Mouse (Mus musculus): Measurements from ENCODE around the gene Hbb-bh1. TPM values are rescaled to one million over a fixed set of nuclear protein-coding genes. Genes with fewer than 3 reads are reported as not detected.
"Not testable (repeated sequence)": the region's sequence is repeated elsewhere in the genome, so short reads cannot be mapped to it uniquely, and the experiment has no call there.

Hbb-bh1 gene
- total RNA-seq, 2 experiments from 2014 or later = not detected

DNA sequence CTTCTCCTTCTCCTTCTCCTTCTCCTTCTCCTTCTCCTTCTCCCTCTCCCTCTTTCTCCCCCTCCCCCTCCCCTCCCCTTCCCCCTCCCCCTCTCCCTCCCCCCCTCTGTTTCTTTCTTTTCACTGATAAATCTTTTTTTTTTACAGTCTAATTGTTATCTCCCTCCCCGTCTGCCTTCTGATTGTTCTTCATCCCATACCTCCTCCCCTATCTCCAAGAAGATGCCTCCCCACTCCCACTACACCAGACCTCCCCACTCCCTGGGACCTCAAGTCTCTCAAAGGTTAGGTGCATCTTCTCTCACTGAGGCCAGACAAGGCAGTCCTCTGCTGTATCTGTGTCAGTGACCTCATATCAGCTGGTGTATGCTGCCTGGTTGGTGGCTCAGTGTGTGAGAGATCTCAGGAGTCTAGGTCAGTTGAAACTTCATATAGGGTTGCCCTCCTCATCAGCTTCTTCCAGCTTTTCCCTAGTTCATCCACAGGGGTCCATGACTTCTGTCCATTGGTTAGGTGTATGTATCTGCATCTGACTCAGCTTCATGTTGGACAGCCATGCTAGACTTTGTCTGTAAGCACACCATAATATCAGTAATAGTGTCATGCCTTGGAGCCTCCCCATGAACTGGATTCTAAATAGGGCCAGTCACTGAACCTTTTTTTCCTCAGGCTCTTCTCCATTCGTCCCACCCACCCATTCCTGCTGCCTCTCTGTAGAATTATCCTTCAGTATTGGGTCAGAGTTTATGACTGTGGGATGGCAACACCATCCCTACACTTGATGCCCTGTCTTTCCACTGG, 1.8 kb upstream of the Hbb-bh1 start:
- H3K27ac ChIP-seq = no peak overlapping the region
- H3K4me3 ChIP-seq = no peak overlapping the region
- TF ChIP-seq CTCF (IDR thresholded peaks at IDR 0.05) = no peak
- no peak for DNase-seq (ENCODE audit: extremely low spot score in 1 of 2, low spot score in 2 of 2)
- intact Hi-C loops (cut with DNase I) = no loop called here

GRCm38 (mm10) chr7:103840268-103840667, 2.7 kb downstream of the Hbb-bh1 start, which contains the start of gene Hbb-bh2:
Gene Hbb-bh2, minus strand, starts transcription at chr7:103840520.
- Histone ChIP-seq H3K4me3 (no peak within 1 kb of the TSS), H3K27ac (no peak within 1 kb of the TSS)
- intact Hi-C loops (cut with DNase I) = no loop called here
- no peak for DNase-seq (ENCODE audit: extremely low spot score in 1 of 2, low spot score in 2 of 2)
- TF ChIP-seq CTCF (IDR thresholded peaks at IDR 0.05) = no peak

DNA sequence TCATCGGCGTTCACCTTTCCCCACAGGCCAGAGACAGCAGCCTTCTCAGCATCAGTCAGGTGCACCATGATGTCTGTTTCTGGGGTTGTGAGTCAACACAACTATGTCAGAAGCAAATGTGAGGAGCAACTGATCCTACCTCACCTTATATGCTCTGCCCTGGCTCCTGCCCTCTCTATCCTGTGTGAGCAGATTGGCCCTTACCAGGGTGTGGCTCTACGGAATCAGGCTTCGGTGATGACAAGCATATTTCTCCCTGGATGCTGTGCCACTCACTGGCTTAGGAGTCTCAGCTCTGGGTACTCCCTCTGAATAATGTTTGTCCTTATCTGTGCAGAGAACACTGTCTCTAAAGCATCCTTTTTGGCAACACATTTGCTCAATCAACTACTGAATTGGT, 15.2 kb downstream of the Hbb-bh1 start, which contains the start of gene Hbb-bs:
Hbb-bs (minus strand) TSS at position 289 of the 400 bp plus-strand sequence.
- DNase-seq (ENCODE audit: extremely low spot score in 1 of 2, low spot score in 2 of 2) = no peak
- no peak for TF ChIP-seq CTCF (IDR thresholded peaks at IDR 0.05)
- H3K27ac ChIP-seq = no peak within 1 kb of the TSS
- no peak within 1 kb of the TSS for H3K4me3 ChIP-seq
- intact Hi-C loops (cut with DNase I) = no loop called here

- H3K4me3 ChIP-seq; DNase-seq (ENCODE audit: extremely low spot score in 1 of 2, low spot score in 2 of 2); intact Hi-C loops (cut with DNase I); H3K27ac ChIP-seq: not testable (repeated sequence)
These were observed 15.8 kb downstream of the Hbb-bh1 start for GRCm38 (mm10) chr7:103827139-103827538.

DNA sequence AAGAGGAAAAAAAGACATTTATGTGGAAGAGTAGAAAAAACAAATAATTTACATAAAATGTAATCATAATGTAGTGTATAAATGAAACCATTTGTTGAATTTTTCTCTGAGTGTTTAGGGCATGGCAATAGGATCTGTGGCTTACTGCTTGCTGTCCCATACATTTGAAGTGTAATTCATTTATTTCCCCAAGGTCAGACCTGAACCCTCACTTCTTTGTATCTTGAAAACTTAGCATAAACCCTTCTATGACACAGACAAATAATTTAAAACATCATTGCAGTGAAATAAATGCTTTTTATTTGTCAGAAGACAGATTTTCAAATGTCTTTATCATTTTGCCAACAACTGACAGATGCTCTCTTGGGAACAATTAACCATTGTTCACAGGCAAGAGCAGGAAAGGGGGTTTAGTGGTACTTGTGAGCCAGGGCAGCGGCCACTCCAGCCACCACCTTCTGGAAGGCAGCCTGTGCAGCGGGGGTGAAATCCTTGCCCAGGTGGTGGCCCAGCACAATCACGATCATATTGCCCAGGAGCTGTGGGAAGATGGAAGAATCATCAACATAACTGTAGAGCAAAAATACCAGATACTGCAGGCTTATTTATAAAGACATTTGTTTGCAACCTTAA, 16.6 kb downstream of the Hbb-bh1 start:
- H3K4me3 ChIP-seq = no peak overlapping the region
- intact Hi-C loops (cut with DNase I) = no loop called here
- no peak overlapping the region for H3K27ac ChIP-seq
- no peak for TF ChIP-seq CTCF (IDR thresholded peaks at IDR 0.05)
- DNase-seq (ENCODE audit: extremely low spot score in 1 of 2, low spot score in 2 of 2) = no peak

DNA sequence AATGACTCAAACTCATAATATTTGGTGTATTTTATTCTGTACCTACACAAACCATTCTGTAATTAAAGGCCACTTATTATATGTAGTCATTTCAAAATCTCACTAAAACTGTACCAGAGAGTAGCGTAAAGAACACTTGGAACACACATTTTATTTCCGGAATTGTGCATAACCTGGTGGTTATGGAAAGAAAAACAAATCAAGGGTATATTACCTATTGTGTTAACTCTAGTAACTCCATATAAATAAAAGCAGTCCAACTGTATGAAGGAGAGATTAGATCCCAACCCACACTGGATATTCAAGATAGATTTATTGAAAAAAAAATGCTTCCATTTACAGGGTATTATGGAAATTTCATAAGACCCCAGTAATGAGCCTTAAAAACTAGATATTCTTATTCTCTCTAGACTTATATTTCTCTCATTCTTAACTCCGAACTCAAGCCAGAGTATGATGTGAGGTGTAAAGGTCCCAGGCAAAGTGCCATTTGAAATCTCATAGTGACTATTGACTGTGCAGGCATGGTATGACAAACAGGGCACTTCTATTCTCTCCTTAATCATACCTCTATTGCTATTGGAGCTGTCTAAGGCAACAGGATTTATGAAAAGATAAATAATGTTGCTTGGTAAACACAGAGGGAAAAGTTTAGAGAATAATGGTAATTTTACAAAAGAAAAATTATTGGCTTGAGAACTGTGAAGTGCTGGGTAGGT, 17.3 kb downstream of the Hbb-bh1 start:
- no peak for DNase-seq (ENCODE audit: extremely low spot score in 1 of 2, low spot score in 2 of 2)
- intact Hi-C loops (cut with DNase I) = no loop called here
- no peak for TF ChIP-seq CTCF (IDR thresholded peaks at IDR 0.05)
- Histone ChIP-seq H3K27ac (no peak overlapping the region), H3K4me3 (no peak overlapping the region)

GRCm38 (mm10) chr7:103824597-103824996, 18.4 kb downstream of the Hbb-bh1 start:
- DNase-seq (ENCODE audit: extremely low spot score in 1 of 2, low spot score in 2 of 2) = no peak
- no peak overlapping the region for H3K27ac ChIP-seq
- intact Hi-C loops (cut with DNase I) = no loop called here
- TF ChIP-seq CTCF (IDR thresholded peaks at IDR 0.05) = no peak
- no peak overlapping the region for H3K4me3 ChIP-seq

DNA sequence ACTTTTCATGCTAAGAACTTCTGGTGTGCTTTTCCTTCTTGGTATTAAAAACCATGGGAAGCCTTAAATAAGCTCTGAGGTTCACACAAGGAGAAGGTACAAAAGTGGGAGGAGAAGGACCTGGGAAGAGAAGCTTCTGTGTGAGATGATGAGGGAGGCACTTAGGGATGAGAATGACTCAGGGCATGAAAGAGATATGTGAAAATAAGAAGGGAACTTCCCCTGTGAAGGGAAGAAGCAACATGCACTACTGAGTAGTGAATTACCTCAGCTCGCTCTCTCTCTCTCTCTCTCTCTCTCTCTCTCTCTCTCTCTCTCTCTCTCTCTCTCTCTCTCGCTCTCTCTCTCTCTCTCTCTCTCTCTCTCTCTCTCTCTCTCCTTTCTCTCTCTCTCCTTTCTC, 27.9 kb downstream of the Hbb-bh1 start:
- intact Hi-C loops (cut with DNase I); DNase-seq (ENCODE audit: extremely low spot score in 1 of 2, low spot score in 2 of 2); H3K27ac ChIP-seq; H3K4me3 ChIP-seq: not testable (repeated sequence)

DNA sequence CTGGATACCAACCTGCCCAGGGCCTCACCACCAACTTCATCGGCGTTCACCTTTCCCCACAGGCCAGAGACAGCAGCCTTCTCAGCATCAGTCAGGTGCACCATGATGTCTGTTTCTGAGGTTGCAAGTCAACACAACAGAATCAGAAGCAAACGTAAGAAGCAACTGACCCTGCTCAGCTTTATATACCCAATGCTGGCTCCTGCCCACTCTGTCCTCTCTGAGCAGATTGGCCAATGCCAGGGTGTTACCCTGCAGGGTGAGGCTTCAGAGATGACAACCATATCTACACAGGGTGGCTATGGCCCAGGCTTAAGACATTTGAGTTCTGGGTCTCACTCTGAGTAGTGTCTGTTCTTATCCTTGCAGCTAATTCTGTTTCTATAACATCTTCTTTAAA, 29.2 kb downstream of the Hbb-bh1 start, which contains the start of gene Hbb-bt:
Hbb-bt (minus strand) TSS at position 231 of the 400 bp plus-strand sequence.
- Histone ChIP-seq H3K4me3 (no peak within 1 kb of the TSS), H3K27ac (no peak within 1 kb of the TSS)
- TF ChIP-seq CTCF (IDR thresholded peaks at IDR 0.05) = no peak
- no peak for DNase-seq (ENCODE audit: extremely low spot score in 1 of 2, low spot score in 2 of 2)
- intact Hi-C loops (cut with DNase I) = no loop called here

DNA sequence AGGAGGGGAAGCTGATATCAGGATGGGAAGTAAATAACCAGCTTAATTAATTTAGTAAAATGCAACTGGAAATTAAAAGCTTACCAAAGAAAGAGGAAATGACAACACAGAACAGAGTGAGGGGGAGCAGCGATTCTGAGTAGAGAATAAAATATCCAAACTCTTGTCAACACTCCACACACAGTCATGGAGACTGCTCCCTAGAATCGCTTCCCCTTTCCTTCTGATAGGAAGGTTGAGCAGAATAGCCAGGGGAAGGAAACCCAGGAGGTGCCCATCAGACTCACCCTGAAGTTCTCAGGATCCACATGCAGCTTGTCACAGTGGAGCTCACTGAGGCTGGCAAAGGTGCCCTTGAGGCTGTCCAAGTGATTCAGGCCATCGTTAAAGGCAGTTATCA, 29.8 kb downstream of the Hbb-bh1 start:
- DNase-seq (ENCODE audit: extremely low spot score in 1 of 2, low spot score in 2 of 2); H3K27ac ChIP-seq; H3K4me3 ChIP-seq; intact Hi-C loops (cut with DNase I): not testable (repeated sequence)

GRCm38 (mm10) chr7:103812174-103812573, 30.8 kb downstream of the Hbb-bh1 start:
- intact Hi-C loops (cut with DNase I) = no loop called here
- no peak overlapping the region for H3K27ac ChIP-seq
- no peak for DNase-seq (ENCODE audit: extremely low spot score in 1 of 2, low spot score in 2 of 2)
- H3K4me3 ChIP-seq = no peak overlapping the region
- no peak for TF ChIP-seq CTCF (IDR thresholded peaks at IDR 0.05)

- no peak for DNase-seq (ENCODE audit: extremely low spot score in 1 of 2, low spot score in 2 of 2)
- Histone ChIP-seq H3K4me3 (no peak overlapping the region), H3K27ac (no peak overlapping the region)
- TF ChIP-seq CTCF (IDR thresholded peaks at IDR 0.05) = no peak
- intact Hi-C loops (cut with DNase I) = no loop called here
These were observed 31.6 kb downstream of the Hbb-bh1 start for GRCm38 (mm10) chr7:103811223-103811845.
